Mouse (Mus musculus): ENCODE data around the gene Snx25. TPM values are rescaled to one million over a fixed set of nuclear protein-coding genes. Genes with fewer than 3 reads are reported as not detected.

Gene Snx25
- polyA plus RNA-seq, 1 experiment from 2014 or later, result 9.6 TPM

DNA sequence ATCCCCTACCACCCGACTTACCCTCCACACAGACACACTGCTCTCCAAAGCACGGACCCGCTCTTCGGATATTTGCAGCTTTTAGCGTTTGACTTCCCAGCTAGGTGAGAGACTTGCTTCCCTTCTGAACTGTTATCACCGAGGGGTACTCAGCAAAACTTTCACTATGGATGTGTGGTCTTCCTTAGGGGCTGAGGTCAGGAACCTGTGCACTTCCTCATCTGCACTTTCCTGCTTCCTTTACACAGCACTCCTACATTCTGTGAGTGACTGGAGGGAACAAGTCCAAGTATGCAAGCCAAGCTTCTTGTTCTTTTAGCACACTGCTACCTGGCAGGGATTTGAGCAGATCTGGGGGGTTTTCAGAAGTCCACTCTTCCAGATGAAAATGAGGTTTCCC lies 73.1 kb downstream of the Snx25 start:
- no peaks in the 10 kb centered on the region for H3K27me3 ChIP-seq (replicated peaks; ENCODE audit: control insufficient read depth, insufficient read depth, low read length)
- DNase-seq (ENCODE audit: low spot score) (no peak), ATAC-seq (ENCODE audit: low read depth) (no peak)
- no peaks in the 10 kb centered on the region for H3K9me3 ChIP-seq (ENCODE audit: control insufficient read depth, low read length)
- no peak overlapping the region for H3K4me2 ChIP-seq (ENCODE audit: low read depth, low read length)
- H3K4me3 ChIP-seq (ENCODE audit: low read depth, low read length), result no peak overlapping the region
- H3K9ac ChIP-seq (ENCODE audit: low read depth, low read length), result no peak overlapping the region
- H3K4me1 ChIP-seq (ENCODE audit: control insufficient read depth, insufficient read depth, low read length), result no peaks in the 10 kb centered on the region
- H3K27ac ChIP-seq (replicated peaks; ENCODE audit: low read depth, low read length), result no peak overlapping the region
- WGBS, result 80% methylated on average over 6 of the region's 6 CpGs
- peaks cover 8% of the 10 kb centered on the region; the same call in 1 of the 2 replicates for H3K36me3 ChIP-seq (ENCODE audit: control insufficient read depth, insufficient read depth, low read length)

DNA sequence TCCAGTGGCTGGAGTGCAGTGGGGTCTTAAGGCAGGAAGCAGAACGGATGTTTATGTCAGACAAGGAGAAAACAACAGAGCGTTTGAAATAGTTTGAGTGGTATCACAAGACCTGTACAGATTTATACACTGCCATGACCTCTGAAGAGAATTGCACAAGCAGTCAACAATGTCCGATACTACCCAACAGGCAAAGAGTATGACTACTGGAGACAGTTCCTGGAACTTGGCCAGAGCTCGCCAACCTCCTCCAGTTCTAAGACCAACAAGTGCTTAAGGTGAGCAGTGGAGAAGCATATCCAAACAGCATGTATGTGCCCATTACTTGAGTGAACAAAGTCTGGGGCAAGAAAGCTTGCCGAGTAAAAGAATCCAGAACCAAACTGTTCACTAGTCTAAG lies 76.7 kb downstream of the Snx25 start:
- ATAC-seq (ENCODE audit: low read depth), result no peak
- Histone ChIP-seq H3K4me1 (ENCODE audit: control insufficient read depth, insufficient read depth, low read length) (no peaks in the 10 kb centered on the region; the same call in 1 of the 2 replicates), H3K4me3 (ENCODE audit: low read depth, low read length) (no peak overlapping the region), H3K36me3 (ENCODE audit: control insufficient read depth, insufficient read depth, low read length) (peaks cover 8% of the 10 kb centered on the region; the same call in 1 of the 2 replicates), H3K27ac (replicated peaks; ENCODE audit: low read depth, low read length) (no peak overlapping the region), H3K4me2 (ENCODE audit: low read depth, low read length) (no peak overlapping the region), H3K9me3 (ENCODE audit: control insufficient read depth, low read length) (no peaks in the 10 kb centered on the region; the same call in 1 of the 2 replicates), H3K9ac (ENCODE audit: low read depth, low read length) (no peak overlapping the region), H3K27me3 (replicated peaks; ENCODE audit: control insufficient read depth, insufficient read depth, low read length) (no peaks in the 10 kb centered on the region)
- DNase-seq (ENCODE audit: low spot score), result no peak
- 95% methylated on average over 5 of the region's 5 CpGs for WGBS

GRCm38 (mm10) chr8:46073540-46074140 lies 78.3 kb downstream of the Snx25 start:
- ATAC-seq (ENCODE audit: low read depth) (no peak), DNase-seq (ENCODE audit: low spot score) (no peak)
- WGBS, result 79% methylated on average over 2 of the region's 2 CpGs
- Histone ChIP-seq H3K9me3 (ENCODE audit: control insufficient read depth, low read length) (no peaks in the 10 kb centered on the region; the same call in 1 of the 2 replicates), H3K27me3 (replicated peaks; ENCODE audit: control insufficient read depth, insufficient read depth, low read length) (no peaks in the 10 kb centered on the region), H3K4me2 (ENCODE audit: low read depth, low read length) (no peak overlapping the region), H3K36me3 (ENCODE audit: control insufficient read depth, insufficient read depth, low read length) (0 out of 2 replicates have a peak, but pooled peaks cover 2% of the 10 kb centered on the region), H3K27ac (replicated peaks; ENCODE audit: low read depth, low read length) (no peak overlapping the region), H3K4me3 (ENCODE audit: low read depth, low read length) (no peak overlapping the region), H3K4me1 (ENCODE audit: control insufficient read depth, insufficient read depth, low read length) (no peaks in the 10 kb centered on the region; the same call in 1 of the 2 replicates), H3K9ac (ENCODE audit: low read depth, low read length) (no peak overlapping the region)

DNA sequence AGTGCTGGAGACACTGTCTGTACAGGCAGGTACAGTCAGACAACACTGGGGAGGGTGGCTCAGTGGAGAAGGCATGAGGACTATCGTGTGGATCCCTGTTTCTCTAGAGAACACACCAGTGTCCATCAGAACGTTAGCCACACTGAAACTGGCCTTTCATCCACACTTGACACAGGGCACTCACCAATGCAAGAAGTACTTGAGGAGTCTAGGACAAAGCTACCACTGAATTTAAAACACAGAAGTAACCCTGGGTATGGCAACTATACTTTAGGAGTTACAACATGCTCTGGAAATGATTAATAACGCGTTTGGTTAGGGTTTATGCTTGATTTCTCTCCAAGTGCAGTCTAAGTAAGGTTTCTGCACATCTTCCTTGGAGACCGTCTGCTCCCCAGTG lies 79.2 kb downstream of the Snx25 start:
- Histone ChIP-seq H3K4me3 (ENCODE audit: low read depth, low read length) (no peak overlapping the region), H3K9ac (ENCODE audit: low read depth, low read length) (no peak overlapping the region), H3K4me1 (ENCODE audit: control insufficient read depth, insufficient read depth, low read length) (no peaks in the 10 kb centered on the region; the same call in 1 of the 2 replicates), H3K27ac (replicated peaks; ENCODE audit: low read depth, low read length) (no peak overlapping the region), H3K36me3 (ENCODE audit: control insufficient read depth, insufficient read depth, low read length) (0 out of 2 replicates have a peak, but pooled peaks cover 2% of the 10 kb centered on the region), H3K9me3 (ENCODE audit: control insufficient read depth, low read length) (no peaks in the 10 kb centered on the region; the same call in 1 of the 2 replicates), H3K27me3 (replicated peaks; ENCODE audit: control insufficient read depth, insufficient read depth, low read length) (no peaks in the 10 kb centered on the region), H3K4me2 (ENCODE audit: low read depth, low read length) (no peak overlapping the region)
- no peak for DNase-seq (ENCODE audit: low spot score)
- 79% methylated on average over 5 of the region's 5 CpGs for WGBS
- no peak for ATAC-seq (ENCODE audit: low read depth)

GRCm38 (mm10) chr8:46040260-46040659 lies 111.7 kb downstream of the Snx25 start:
- no peak overlapping the region for H3K4me2 ChIP-seq (ENCODE audit: low read depth, low read length)
- no peak overlapping the region for H3K4me3 ChIP-seq (ENCODE audit: low read depth, low read length)
- ATAC-seq (ENCODE audit: low read depth), result no peak
- no peak for DNase-seq (ENCODE audit: low spot score)
- no peaks in the 10 kb centered on the region for H3K4me1 ChIP-seq (ENCODE audit: control insufficient read depth, insufficient read depth, low read length)
- H3K27ac ChIP-seq (replicated peaks; ENCODE audit: low read depth, low read length), result no peak overlapping the region
- H3K9ac ChIP-seq (ENCODE audit: low read depth, low read length), result no peak overlapping the region
- WGBS, result 77% methylated on average over 13 of the region's 13 CpGs
- H3K9me3 ChIP-seq (ENCODE audit: control insufficient read depth, low read length), result no peaks in the 10 kb centered on the region
- H3K36me3 ChIP-seq (ENCODE audit: control insufficient read depth, insufficient read depth, low read length), result 0 out of 2 replicates have a peak, but pooled peaks cover 16% of the 10 kb centered on the region
- H3K27me3 ChIP-seq (replicated peaks; ENCODE audit: control insufficient read depth, insufficient read depth, low read length), result no peaks in the 10 kb centered on the region

- DNase-seq (ENCODE audit: low spot score), result no peak
- Histone ChIP-seq H3K27ac (replicated peaks; ENCODE audit: low read depth, low read length) (no peak overlapping the region), H3K9me3 (ENCODE audit: control insufficient read depth, low read length) (no peaks in the 10 kb centered on the region), H3K4me3 (ENCODE audit: low read depth, low read length) (no peak overlapping the region), H3K36me3 (ENCODE audit: control insufficient read depth, insufficient read depth, low read length) (0 out of 2 replicates have a peak, but pooled peaks cover 11% of the 10 kb centered on the region), H3K4me1 (ENCODE audit: control insufficient read depth, insufficient read depth, low read length) (no peaks in the 10 kb centered on the region), H3K9ac (ENCODE audit: low read depth, low read length) (no peak overlapping the region), H3K4me2 (ENCODE audit: low read depth, low read length) (no peak overlapping the region), H3K27me3 (replicated peaks; ENCODE audit: control insufficient read depth, insufficient read depth, low read length) (no peaks in the 10 kb centered on the region)
- no peak for ATAC-seq (ENCODE audit: low read depth)
- WGBS, result 64% methylated on average over 1 of the region's 1 CpGs
Measured at GRCm38 (mm10) chr8:46039666-46040065, 112.3 kb downstream of the Snx25 start.

GRCm38 (mm10) chr8:46036217-46036616 lies 115.7 kb downstream of the Snx25 start:
- 67% methylated on average over 11 of the region's 11 CpGs for WGBS
- no peaks in the 10 kb centered on the region for H3K36me3 ChIP-seq (ENCODE audit: control insufficient read depth, insufficient read depth, low read length)
- DNase-seq (ENCODE audit: low spot score), result no peak

GRCm38 (mm10) chr8:46024392-46024791 lies 127.6 kb downstream of the Snx25 start:
- Histone ChIP-seq H3K36me3 (ENCODE audit: control insufficient read depth, insufficient read depth, low read length) (no peaks in the 10 kb centered on the region), H3K27ac (replicated peaks; ENCODE audit: low read depth, low read length) (no peak overlapping the region), H3K27me3 (replicated peaks; ENCODE audit: control insufficient read depth, insufficient read depth, low read length) (no peaks in the 10 kb centered on the region), H3K4me2 (ENCODE audit: low read depth, low read length) (no peak overlapping the region), H3K9me3 (ENCODE audit: control insufficient read depth, low read length) (no peaks in the 10 kb centered on the region), H3K4me1 (ENCODE audit: control insufficient read depth, insufficient read depth, low read length) (no peaks in the 10 kb centered on the region), H3K9ac (ENCODE audit: low read depth, low read length) (no peak overlapping the region), H3K4me3 (ENCODE audit: low read depth, low read length) (no peak overlapping the region)
- ATAC-seq (ENCODE audit: low read depth), result no peak
- WGBS, result 58% methylated on average over 4 of the region's 4 CpGs
- DNase-seq (ENCODE audit: low spot score), result no peak

More at GRCm38 (mm10) chr8:46036217-46036616, 115.7 kb downstream of the Snx25 start:
- Histone ChIP-seq H3K9ac (ENCODE audit: low read depth, low read length) (no peak overlapping the region), H3K4me1 (ENCODE audit: control insufficient read depth, insufficient read depth, low read length) (0 out of 2 replicates have a peak, but pooled peaks cover 5% of the 10 kb centered on the region), H3K9me3 (ENCODE audit: control insufficient read depth, low read length) (no peaks in the 10 kb centered on the region), H3K27me3 (replicated peaks; ENCODE audit: control insufficient read depth, insufficient read depth, low read length) (no peaks in the 10 kb centered on the region), H3K27ac (replicated peaks; ENCODE audit: low read depth, low read length) (no peak overlapping the region), H3K4me3 (ENCODE audit: low read depth, low read length) (no peak overlapping the region), H3K4me2 (ENCODE audit: low read depth, low read length) (no peak overlapping the region)
- ATAC-seq (ENCODE audit: low read depth), result no peak

DNA sequence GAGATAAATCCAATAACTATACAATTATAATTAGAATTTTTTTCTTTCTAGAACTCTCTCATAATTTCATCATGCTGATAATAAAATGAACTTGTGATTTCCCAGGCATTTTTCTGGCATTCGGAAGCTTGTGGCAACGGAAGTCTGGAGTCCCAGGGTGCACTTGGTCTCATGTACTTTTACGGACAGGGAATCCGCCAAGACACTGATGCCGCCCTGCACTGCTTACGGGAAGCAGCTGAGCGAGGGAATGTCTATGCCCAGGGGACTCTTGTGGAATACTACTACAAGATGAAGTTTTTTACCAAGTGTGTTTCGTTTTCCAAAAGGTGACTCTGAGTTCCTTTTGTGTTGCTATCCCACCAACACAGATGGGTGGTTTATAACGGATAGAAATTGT lies 129.2 kb downstream of the Snx25 start:
- ATAC-seq (ENCODE audit: low read depth) (no peak), DNase-seq (ENCODE audit: low spot score) (no peak)
- 83% methylated on average over 9 of the region's 9 CpGs for WGBS
- H3K4me2 ChIP-seq (ENCODE audit: low read depth, low read length), result no peak overlapping the region
- H3K4me3 ChIP-seq (ENCODE audit: low read depth, low read length), result no peak overlapping the region
- H3K27ac ChIP-seq (replicated peaks; ENCODE audit: low read depth, low read length), result no peak overlapping the region
- H3K36me3 ChIP-seq (ENCODE audit: control insufficient read depth, insufficient read depth, low read length), result no peaks in the 10 kb centered on the region
- H3K9me3 ChIP-seq (ENCODE audit: control insufficient read depth, low read length), result no peaks in the 10 kb centered on the region
- H3K27me3 ChIP-seq (replicated peaks; ENCODE audit: control insufficient read depth, insufficient read depth, low read length), result no peaks in the 10 kb centered on the region
- H3K9ac ChIP-seq (ENCODE audit: low read depth, low read length), result no peak overlapping the region
- H3K4me1 ChIP-seq (ENCODE audit: control insufficient read depth, insufficient read depth, low read length), result no peaks in the 10 kb centered on the region
